ENCODE assay signal across 8 mouse cellular contexts in genomic region chr1:153092237-153092975, GRCm38 (mm10).
DNase-seq lines count a peak whose midpoint lies in the region; ATAC-seq lines count a peak whose summit lies in the region.

No protein-coding gene starts in this region.

- DNase-seq in T-cell, adult 2 months (ENCODE audit: low spot score) = peak; percentile 40
- peak; percentile 77 for DNase-seq in cerebellum, adult 8-10 months
- peak; percentile 85 for DNase-seq in heart, postnatal 4 days
- DNase-seq in layer of hippocampus, adult 8-10 months (ENCODE audit: low spot score in 2 of 2) = peak; percentile 64 to 66
- DNase-seq in lung, postnatal 10 days = peak; percentile 91
- DNase-seq in retina, postnatal 1 day = peak; percentile 83
- peak; percentile 75 to 85 for DNase-seq in urinary bladder, postnatal 36 days (ENCODE audit: low spot score in 2 of 2)

- ATAC-seq in frontal cortex, adult (ENCODE audit: low TSS enrichment) = peak; percentile 84

Comparison
In these comparisons a context has a peak if more than half of its experiments do, and no peak if none do; other contexts are left out.
1. Peak in every context shown above with its lines: DNase-seq and ATAC-seq.
2. DNase-seq: peak in every context shown above with its lines; median percentile 91 in lung, postnatal 10 days; 85 in heart, postnatal 4 days; 83 in retina, postnatal 1 day; 80 in urinary bladder, postnatal 36 days; 77 in cerebellum, adult 8-10 months; 65 in layer of hippocampus, adult 8-10 months; 40 in T-cell, adult 2 months.